Mouse (Mus musculus) CD4-positive, CD25-positive, alpha-beta regulatory T cell (primary cell): Measurements from ENCODE around the gene Sh3kbp1. TPM values are rescaled to one million over a fixed set of nuclear protein-coding genes. Genes with fewer than 3 reads are reported as not detected.

Experiments used
- polyA plus RNA-seq: library from polyadenylated mRNA; unstranded; fragments of 100-300 nt; shearing (Covaris generic); gene quantifications from one replicate; pipeline ENCODE4 v1.2.1, GENCODE M21; 2017

Sh3kbp1 gene
- polyA plus RNA-seq, result 408 TPM

GRCm38 (mm10) chrX:159626907-159627587 lies at the start of gene Sh3kbp1:
Gene Sh3kbp1, plus strand, starts transcription at chrX:159627272.

GRCm38 (mm10) chrX:159988002-159988960 lies 361.2 kb downstream of the Sh3kbp1 start, which contains the start of gene Map3k15:
Gene Map3k15, plus strand, starts transcription at chrX:159988433.

Other genes starting within 250 kb of the Sh3kbp1 start
- not detected for gene Map7d2, start 212.7 kb upstream of the Sh3kbp1 start, polyA plus RNA-seq
- gene Bclaf3, start 100.6 kb upstream of the Sh3kbp1 start, polyA plus RNA-seq, result 50.1 TPM